In genomic region chr12:36381441-36382340, GRCm38 (mm10) we compare ENCODE assay signal across 8 mouse cellular contexts. TPM values are rescaled to one million over a fixed set of nuclear protein-coding genes. Genes with fewer than 3 reads are reported as not detected.
A peak's percentile ranks its signal among the peaks of the same experiment; 100 is the strongest.
DNase-seq lines count a peak whose midpoint lies in the region; ATAC-seq and TF ChIP-seq lines count a peak whose summit lies in the region.

Gene Ispd, plus strand, starts transcription at chr12:36381450.
Gene D630036H23Rik, minus strand, starts transcription at chr12:36382181.

- TF ChIP-seq EP300 in ES-Bruce4 (IDR thresholded peaks at IDR 0.05; ENCODE audit: insufficient read depth, low read depth, low read length), result no peak

- H3K4me2 ChIP-seq in forebrain, embryonic 13.5 days, result peak within 1 kb of the TSS; percentile 78
- H3K4me2 ChIP-seq in liver, embryonic 15.5 days, result peak within 1 kb of the TSS; percentile 84
- H3K4me2 ChIP-seq in neural tube, embryonic 11.5 days (ENCODE audit: low read depth), result peak within 1 kb of the TSS; percentile 71
- peak within 1 kb of the TSS; percentile 85 for H3K4me2 ChIP-seq in stomach, embryonic 16.5 days (ENCODE audit: low read depth, low read length)

- no peak within 1 kb of the TSS for H3K27ac ChIP-seq in ES-Bruce4 (ENCODE audit: insufficient read depth, low read length)
- H3K27ac ChIP-seq in forebrain, embryonic 13.5 days, result peak within 1 kb of the TSS; percentile 93
- peak within 1 kb of the TSS; percentile 64 for H3K27ac ChIP-seq in liver, embryonic 15.5 days (replicated peaks)
- H3K27ac ChIP-seq in neural tube, embryonic 11.5 days (ENCODE audit: low read depth, low read length), result peak within 1 kb of the TSS; percentile 88
- peak within 1 kb of the TSS; percentile 98 for H3K27ac ChIP-seq in stomach, embryonic 16.5 days (ENCODE audit: low read length)

- H3K27me3 ChIP-seq in ES-Bruce4 (ENCODE audit: control insufficient read depth, insufficient read depth, low read length, poor library complexity, severe bottlenecking), result peaks cover 2% of the 10 kb centered on the region
- H3K27me3 ChIP-seq in forebrain, embryonic 13.5 days, result no peaks in the 10 kb centered on the region
- H3K27me3 ChIP-seq in liver, embryonic 15.5 days, result no peaks in the 10 kb centered on the region
- H3K27me3 ChIP-seq in neural tube, embryonic 11.5 days (ENCODE audit: control insufficient read depth, insufficient read depth, low read length), result no peaks in the 10 kb centered on the region
- no peaks in the 10 kb centered on the region for H3K27me3 ChIP-seq in stomach, embryonic 16.5 days (ENCODE audit: control insufficient read depth, insufficient read depth, low read length)

- no peak for TF ChIP-seq POLR2A in ES-Bruce4 (IDR thresholded peaks at IDR 0.05; ENCODE audit: insufficient read depth, low read length)

- no peaks in the 10 kb centered on the region for H3K36me3 ChIP-seq in ES-Bruce4 (ENCODE audit: control insufficient read depth, insufficient read depth, low read length, poor library complexity, severe bottlenecking)
- no peaks in the 10 kb centered on the region for H3K36me3 ChIP-seq in forebrain, embryonic 13.5 days (ENCODE audit: poor library complexity, severe bottlenecking)
- H3K36me3 ChIP-seq in liver, embryonic 15.5 days (replicated peaks), result no peaks in the 10 kb centered on the region
- no peaks in the 10 kb centered on the region for H3K36me3 ChIP-seq in neural tube, embryonic 11.5 days (ENCODE audit: control insufficient read depth, insufficient read depth, low read length)
- H3K36me3 ChIP-seq in stomach, embryonic 16.5 days (ENCODE audit: control insufficient read depth, insufficient read depth, low read length), result no peaks in the 10 kb centered on the region

- peak; percentile 67 for DNase-seq in c-Kit-positive CD71-positive TER-119-negative erythroid progenitor cells, embryonic 14.5 days (ENCODE audit: low read depth)
- DNase-seq in heart, postnatal 10 days, result peak; percentile 91 to 92
- DNase-seq in kidney, postnatal 4 days, result peak; percentile 90 to 94
- DNase-seq in neural tube, embryonic 11.5 days (ENCODE audit: low spot score), result peak; percentile 88

- peak within 1 kb of the TSS; percentile 85 for H3K9ac ChIP-seq in ES-Bruce4 (ENCODE audit: low read depth, poor library complexity, severe bottlenecking)
- peak within 1 kb of the TSS; percentile 97 for H3K9ac ChIP-seq in forebrain, embryonic 13.5 days
- H3K9ac ChIP-seq in liver, embryonic 15.5 days, result peak within 1 kb of the TSS; percentile 70
- H3K9ac ChIP-seq in neural tube, embryonic 11.5 days (ENCODE audit: low read length), result peak within 1 kb of the TSS; percentile 95
- H3K9ac ChIP-seq in stomach, embryonic 16.5 days (ENCODE audit: low read length), result peak within 1 kb of the TSS; percentile 99

- intact Hi-C loops in heart, postnatal 10 days (cut with DNase I), result loop anchor here (5.0 to 10.0 kb wide), 2 partner anchors 164 to 357 kb away; no protein-coding TSS in a partner anchor

- H3K4me3 ChIP-seq in ES-Bruce4 (ENCODE audit: low read depth, low read length), result peak within 1 kb of the TSS; percentile 61
- H3K4me3 ChIP-seq in forebrain, embryonic 13.5 days, result peak within 1 kb of the TSS; percentile 65
- peak within 1 kb of the TSS; percentile 65 for H3K4me3 ChIP-seq in liver, embryonic 15.5 days (replicated peaks)
- H3K4me3 ChIP-seq in neural tube, embryonic 11.5 days (ENCODE audit: low read depth, low read length), result peak within 1 kb of the TSS; percentile 54
- peak within 1 kb of the TSS; percentile 71 for H3K4me3 ChIP-seq in stomach, embryonic 16.5 days (replicated peaks; ENCODE audit: low read length)

- no peaks in the 10 kb centered on the region for H3K9me3 ChIP-seq in ES-Bruce4 (replicated peaks; ENCODE audit: control insufficient read depth, insufficient read depth, low read length, poor library complexity, severe bottlenecking)
- no peaks in the 10 kb centered on the region for H3K9me3 ChIP-seq in forebrain, embryonic 13.5 days (replicated peaks)
- H3K9me3 ChIP-seq in liver, embryonic 15.5 days (replicated peaks), result no peaks in the 10 kb centered on the region
- H3K9me3 ChIP-seq in neural tube, embryonic 11.5 days (ENCODE audit: control insufficient read depth, low read length), result no peaks in the 10 kb centered on the region
- H3K9me3 ChIP-seq in stomach, embryonic 16.5 days (replicated peaks; ENCODE audit: control insufficient read depth, low read length), result no peaks in the 10 kb centered on the region

- no peaks in the 10 kb centered on the region for H3K4me1 ChIP-seq in ES-Bruce4 (ENCODE audit: control insufficient read depth, insufficient read depth, low read length)
- H3K4me1 ChIP-seq in forebrain, embryonic 13.5 days, result peaks cover 7% of the 10 kb centered on the region; the same call in 1 of the 2 replicates
- peaks cover 15% of the 10 kb centered on the region for H3K4me1 ChIP-seq in liver, embryonic 15.5 days (replicated peaks)
- no peaks in the 10 kb centered on the region for H3K4me1 ChIP-seq in neural tube, embryonic 11.5 days (ENCODE audit: control insufficient read depth, insufficient read depth, low read length)
- peaks cover 14% of the 10 kb centered on the region for H3K4me1 ChIP-seq in stomach, embryonic 16.5 days (ENCODE audit: control insufficient read depth, insufficient read depth, low read length)

- TF ChIP-seq CTCF in ES-Bruce4 (IDR thresholded peaks at IDR 0.05; ENCODE audit: low read depth, low read length), result no peak

- under 1% methylated on average over 63 of the region's 64 CpGs for WGBS in forebrain, embryonic 13.5 days
- under 1% methylated on average over 64 of the region's 64 CpGs for WGBS in liver, embryonic 15.5 days (ENCODE audit: insufficient replicate concordance)
- under 1% methylated on average over 64 of the region's 64 CpGs for WGBS in neural tube, embryonic 11.5 days
- under 1% methylated on average over 64 of the region's 64 CpGs for WGBS in stomach, embryonic 16.5 days

- peak; percentile 95 for ATAC-seq in forebrain, embryonic 13.5 days
- peak; percentile 89 for ATAC-seq in liver, embryonic 15.5 days (ENCODE audit: insufficient read depth)
- ATAC-seq in neural tube, embryonic 11.5 days (ENCODE audit: insufficient read depth, low FRiP score, low TSS enrichment), result peak; percentile 91
- peak; percentile 93 for ATAC-seq in stomach, embryonic 16.5 days (ENCODE audit: insufficient read depth, low FRiP score)

RNA-seq across cellular contexts. Expression of gene Ispd, which starts in this region (rescaled TPM):
- polyA plus RNA-seq in ES-Bruce4 (2011; ENCODE audit: insufficient read depth, insufficient read length, low read depth, missing spikeins), result 0.65 and 1.2 TPM in 2 replicates
- polyA plus RNA-seq in forebrain, embryonic 13.5 days (2015; fragmentation: Nextera tagmentation; extraction: Ambion mirVana), result 6.8 and 6.9 TPM in 2 replicates
- 1 to 10 TPM; 7.6 to 8.7 TPM for total RNA-seq in heart, postnatal 10 days (2021)
- polyA plus RNA-seq in liver, embryonic 15.5 days (2015; fragmentation: Nextera tagmentation; extraction: Ambion mirVana), result 1.8 and 1.9 TPM in 2 replicates
- polyA plus RNA-seq in neural tube, embryonic 11.5 days (2014; fragmentation: Nextera tagmentation; extraction: Ambion mirVana), result 10.6 and 12.7 TPM in 2 replicates
- 8.2 and 10.4 TPM in 2 replicates for polyA plus RNA-seq in stomach, embryonic 16.5 days (2015; fragmentation: Nextera tagmentation; extraction: Ambion mirVana)

RNA-seq across cellular contexts. Expression of gene D630036H23Rik, which starts in this region (rescaled TPM):
- polyA plus RNA-seq in ES-Bruce4 (2011; ENCODE audit: insufficient read depth, insufficient read length, low read depth, missing spikeins), result not detected in 2 replicates
- polyA plus RNA-seq in forebrain, embryonic 13.5 days (2015; fragmentation: Nextera tagmentation; extraction: Ambion mirVana), result 2.0 and 2.2 TPM in 2 replicates
- total RNA-seq in heart, postnatal 10 days (2021), result 1 to 10 TPM in 1 of 2 experiments, under 1 TPM in 1; 0.84 to 1.3 TPM
- 0.41 TPM in 1 of 2 replicates, not detected in the other for polyA plus RNA-seq in liver, embryonic 15.5 days (2015; fragmentation: Nextera tagmentation; extraction: Ambion mirVana)
- 1.1 and 1.2 TPM in 2 replicates for polyA plus RNA-seq in neural tube, embryonic 11.5 days (2014; fragmentation: Nextera tagmentation; extraction: Ambion mirVana)
- polyA plus RNA-seq in stomach, embryonic 16.5 days (2015; fragmentation: Nextera tagmentation; extraction: Ambion mirVana), result 0.34 and 1.9 TPM in 2 replicates
